Mouse (Mus musculus) kidney, postnatal 25 days (tissue): ENCODE measurements at regions not wholly inside any gene's neighbourhood (a gene's known extent, or its start where the extent isn't known, plus 50 kb on each side); places are given as distances from the start of the nearest gene placed in this dataset.
"Not testable (repeated sequence)": the region's sequence is repeated elsewhere in the genome, so short reads cannot be mapped to it uniquely, and the experiment has no call there.

Experiments
- DNase-seq, 2 experiments: peaks; one replicate each; pipeline ENCODE4 v3.0.0; 2021; ENCODE audit warnings: mixed read lengths in 2 of 2

DNA sequence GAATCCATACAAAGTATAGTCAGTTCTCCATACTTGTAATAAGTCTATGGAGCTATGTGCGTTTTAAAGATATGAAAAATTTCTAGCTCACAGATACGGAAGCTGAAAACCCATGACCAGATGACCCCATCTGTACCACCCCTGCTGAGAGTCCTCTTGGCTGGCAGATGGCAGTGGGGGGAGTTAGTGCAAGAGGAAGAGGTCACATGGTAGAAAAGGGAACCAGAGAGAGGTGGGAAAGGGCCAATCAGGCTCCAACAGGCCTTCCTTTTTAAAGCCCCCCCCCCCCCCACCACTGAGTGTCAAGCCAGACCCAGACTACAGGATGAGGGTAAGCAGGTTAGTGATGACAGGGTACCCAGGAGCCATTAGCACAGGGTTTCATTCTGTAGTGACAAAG is 86.4 kb upstream of the Klf13 start:
- DNase-seq, result no peak

DNA sequence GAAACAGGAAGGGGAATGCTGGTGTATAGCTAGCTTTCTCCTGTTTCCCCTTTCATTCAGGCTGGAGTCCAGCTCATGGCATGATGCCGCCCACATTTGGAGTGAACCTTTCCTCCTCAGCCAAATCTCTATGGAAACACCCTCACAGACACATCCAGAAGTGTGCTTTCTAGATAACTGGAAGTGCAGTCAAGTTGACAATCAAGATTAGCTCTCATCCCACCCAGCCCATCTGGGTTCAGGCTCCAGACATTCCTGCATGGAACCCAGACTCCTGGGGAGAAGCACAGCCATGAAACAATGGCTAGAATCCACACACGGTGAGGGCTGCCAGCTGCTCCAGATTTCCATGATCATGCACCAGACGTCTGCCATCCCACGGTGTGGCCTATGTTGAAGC is 85.5 kb upstream of the Klf13 start:
- DNase-seq, result no peak

DNA sequence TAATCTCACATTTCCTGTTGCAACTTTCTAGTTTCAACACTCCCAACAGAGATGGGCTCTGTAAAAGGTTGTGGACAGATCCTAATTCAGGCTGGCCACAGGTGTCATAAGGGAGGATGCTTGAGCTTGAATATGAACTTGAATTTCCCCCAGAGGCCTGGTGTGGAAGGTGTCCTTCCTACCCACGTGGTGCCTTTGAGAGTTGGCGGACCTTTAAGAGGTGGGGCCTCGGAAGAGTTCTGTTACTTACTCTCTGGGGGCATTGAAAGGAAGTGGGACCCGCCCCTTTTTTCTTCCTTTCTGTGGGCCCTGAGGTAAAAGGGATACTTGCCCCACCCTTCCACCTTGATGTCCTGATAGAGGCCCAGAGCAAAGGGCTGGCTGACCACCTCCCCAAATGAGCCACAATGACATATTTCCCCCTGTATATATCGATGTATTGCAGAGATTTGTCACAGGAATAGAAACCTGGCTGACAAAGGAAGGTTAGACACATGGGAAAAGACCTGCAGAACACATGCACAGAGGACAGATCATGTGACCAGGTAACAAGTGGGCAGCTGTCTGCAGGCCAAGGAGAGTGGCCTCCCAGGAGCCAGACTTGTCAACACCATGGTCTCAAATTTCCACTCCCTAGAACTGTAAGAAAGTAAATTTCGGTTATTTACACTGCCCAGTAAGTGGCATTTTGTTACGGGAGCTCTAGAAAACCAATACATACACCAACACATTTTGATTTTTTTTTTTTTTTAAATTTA is 84.2 kb upstream of the Klf13 start:
- no peak for DNase-seq

DNA sequence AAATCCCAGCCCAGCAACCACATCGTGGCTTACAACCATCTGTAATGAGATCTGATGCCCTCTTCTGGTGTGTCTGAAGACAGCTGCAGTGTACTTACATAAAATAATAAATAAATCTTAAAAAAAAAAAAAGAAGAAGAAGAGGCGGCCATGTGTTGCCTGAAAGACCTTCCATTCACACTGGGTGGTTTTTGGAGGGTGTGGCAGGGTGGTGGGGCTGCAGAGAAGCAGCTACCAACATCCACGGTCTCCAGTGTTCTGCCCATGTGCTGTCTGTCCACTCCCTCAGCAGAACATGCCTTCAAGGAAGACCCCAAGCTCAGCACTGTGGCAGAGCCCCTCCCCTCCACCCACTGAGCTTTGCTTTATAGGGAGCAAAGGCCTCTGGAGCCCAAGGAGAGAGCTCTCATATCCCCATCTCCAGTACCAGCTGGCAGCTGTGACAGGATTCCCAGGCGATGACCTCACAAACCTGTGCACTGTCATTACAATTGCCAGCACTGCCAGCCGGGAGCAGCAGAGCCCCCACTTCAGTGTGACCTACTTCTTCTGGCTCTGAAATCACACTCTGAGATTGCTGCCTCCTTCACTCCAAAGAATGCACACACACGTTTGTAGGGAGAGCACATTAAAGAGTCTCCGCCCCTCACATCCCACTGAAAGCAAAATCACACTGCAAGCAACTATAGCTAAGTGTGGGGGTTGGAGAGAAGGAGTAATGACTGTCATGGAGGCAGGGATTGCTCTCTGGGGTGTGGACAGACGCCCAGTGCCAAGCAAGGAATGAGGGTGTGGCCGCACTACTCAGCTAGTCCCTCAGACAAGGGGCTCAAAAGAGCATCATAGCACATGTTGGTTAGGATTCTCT is 82.8 kb upstream of the Klf13 start:
- peak in 1 of 2 experiments; percentile 40 for DNase-seq

DNA sequence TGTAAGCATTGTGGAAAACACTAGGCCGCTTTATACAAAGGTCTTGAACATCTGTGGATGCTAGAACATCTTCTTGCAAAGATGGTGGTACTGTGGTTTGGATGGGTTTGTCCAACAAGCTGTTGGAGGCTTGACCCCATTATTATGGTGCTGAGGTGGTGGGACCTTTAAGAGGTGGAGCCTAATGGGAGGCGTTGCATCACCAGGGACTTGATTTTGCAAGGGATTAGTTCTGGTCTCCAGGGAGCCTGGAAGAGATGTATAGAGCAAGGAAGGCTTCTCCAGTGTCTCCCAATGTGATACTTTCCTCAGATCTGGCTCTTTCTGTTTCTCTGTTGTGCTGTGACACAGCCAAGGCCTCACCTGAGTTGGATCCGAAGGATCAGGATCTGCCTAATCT is 79.4 kb upstream of the Klf13 start:
- DNase-seq, result no peak

DNA sequence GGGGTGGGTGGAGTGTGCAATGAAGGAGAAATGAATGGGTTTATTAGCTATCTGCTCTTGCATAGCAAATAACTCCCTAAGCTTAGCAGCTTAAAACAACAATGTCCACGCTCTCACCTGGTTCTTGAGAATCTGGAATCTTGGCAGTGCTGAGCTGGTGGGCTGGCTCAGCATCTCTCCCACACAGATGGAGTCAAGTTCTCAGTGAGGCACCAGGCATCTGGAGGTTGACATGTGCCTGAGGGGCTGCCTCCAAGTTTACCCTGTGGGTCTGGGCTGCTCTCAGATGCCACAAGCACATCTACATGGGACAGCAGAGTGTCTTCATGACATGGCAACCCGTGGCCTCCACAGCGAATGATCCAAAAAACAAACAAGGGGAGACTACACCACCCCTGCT is 78.2 kb upstream of the Klf13 start:
- no peak for DNase-seq

DNA sequence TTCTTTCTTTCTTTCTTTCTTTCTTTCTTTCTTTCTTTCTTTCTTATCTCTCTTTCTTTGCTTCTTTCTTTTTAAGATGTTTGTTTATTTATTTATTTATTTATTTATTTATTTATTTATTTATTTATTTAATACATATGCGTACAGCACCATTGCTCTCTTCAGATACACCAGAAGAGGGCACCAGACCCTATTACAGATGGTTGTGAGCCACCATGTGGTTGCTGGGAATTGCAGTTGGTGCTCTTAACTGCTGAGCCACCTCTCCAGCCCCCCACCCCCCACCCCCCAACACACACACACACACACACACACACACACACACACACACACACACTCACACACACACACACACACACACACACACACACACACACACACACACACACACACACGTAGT is 76.4 kb upstream of the Klf13 start:
- DNase-seq, result not testable (repeated sequence)

DNA sequence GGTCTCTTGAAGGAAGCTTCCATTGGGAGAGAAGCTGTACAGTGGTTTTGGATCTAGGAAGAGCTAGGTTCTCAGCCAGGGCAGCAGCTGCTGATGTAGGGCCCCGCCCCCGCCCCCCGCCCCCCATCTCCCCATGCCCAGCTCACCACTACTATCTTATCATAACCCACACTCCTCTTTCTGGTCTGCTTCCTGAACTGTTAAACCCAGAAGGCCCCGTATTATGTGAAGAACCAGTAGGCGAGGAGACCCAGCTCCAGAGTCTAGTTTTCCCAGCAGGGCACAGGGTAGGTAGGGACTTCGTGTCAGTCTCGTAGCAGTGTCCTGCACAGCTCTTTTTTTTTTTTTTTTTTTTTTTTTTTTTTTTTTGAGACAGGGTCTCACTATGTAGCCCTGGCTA is 75.5 kb upstream of the Klf13 start:
- DNase-seq, result no peak

DNA sequence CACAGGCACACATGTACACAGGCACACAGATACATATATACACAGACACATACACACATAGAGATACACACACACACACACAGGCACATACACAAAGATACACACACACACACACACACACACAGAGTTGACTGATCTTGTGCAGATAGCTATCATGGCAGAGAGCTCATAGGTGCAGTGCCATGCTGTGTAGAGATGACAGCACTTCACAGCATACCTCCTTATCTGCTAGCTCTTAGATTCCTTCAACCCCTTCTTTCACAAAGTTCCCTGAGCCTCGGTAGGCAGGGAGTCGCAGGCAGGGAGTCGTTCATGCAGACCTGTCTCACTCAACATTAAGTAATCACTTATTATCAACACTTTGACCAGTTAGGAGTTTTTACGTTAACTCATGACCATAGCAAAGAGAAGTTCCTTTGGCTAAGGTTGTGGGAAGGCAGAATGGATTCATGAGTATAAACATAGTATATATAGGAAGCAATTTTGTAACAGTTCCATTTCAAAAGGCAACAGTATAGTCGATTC is 74.4 kb upstream of the Klf13 start:
- no peak for DNase-seq

DNA sequence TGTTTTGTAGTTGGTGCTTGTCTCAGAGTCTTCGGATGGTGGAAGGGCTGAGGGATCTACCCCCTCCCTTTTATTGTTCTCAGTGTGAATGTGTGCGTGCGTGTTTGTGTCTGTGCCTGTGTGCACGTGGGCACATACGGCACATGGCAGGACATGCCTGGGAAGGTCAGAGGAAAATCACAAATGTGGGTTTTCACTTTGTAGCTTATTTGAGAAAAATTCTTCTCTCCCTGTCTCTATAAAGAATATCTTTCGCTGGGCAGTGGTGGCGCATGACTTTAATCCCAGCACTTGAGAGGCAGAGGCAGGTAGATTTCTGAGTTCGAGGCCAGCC is 73.5 kb upstream of the Klf13 start:
- no peak for DNase-seq

DNA sequence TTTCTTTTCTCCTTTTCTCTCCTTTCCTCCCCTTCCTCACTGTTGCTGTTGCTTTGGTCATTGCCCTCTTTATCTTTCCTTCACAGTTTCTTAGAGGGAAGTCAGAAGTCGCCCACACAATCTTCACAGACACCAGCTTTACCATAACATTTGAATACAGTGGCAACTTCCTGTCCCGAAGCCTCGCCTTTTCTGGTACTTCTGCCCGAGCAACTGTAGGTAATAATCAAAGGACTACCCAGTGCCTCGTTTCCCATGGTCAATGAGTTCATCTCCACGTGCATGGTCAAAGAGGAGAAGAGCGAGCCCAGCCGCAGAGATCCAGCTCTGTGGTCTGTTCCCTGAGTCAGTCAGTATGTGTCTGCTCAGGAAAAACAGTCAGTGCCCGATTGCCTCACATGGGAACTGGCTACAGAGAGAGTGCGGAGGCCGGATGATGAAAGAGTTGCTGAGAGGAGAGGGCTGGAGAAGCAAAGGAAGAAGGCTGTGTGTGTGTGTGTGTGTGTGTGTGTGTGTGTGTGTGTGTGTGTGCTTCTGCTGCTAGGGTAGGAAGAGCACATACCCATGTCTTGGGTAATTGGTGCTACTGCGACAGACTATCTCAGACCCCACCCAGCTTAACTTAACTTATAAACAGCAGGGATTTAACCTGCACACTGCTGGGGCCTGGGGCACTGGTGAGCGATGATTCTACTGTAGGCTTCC is 73.0 kb upstream of the Klf13 start:
- no peak for DNase-seq

DNA sequence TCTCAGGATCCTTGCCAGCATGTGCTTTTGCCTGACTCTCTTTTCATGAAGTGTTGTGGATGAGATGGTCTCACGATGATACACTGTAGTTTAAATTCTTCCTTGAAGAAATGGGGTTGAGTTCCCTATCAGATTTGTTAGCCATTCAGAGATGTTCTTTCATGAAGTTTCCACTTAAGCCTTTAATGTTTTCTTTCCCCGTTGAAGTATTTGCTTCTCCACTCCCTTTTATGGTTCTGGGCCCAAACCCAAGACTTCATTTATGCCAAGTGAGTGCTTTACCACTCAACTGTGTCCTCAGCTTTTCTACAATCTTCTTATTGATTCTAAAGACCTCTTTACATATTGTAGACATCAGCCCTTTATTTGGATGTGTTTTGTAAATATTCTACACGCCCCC is 71.9 kb upstream of the Klf13 start:
- no peak for DNase-seq

DNA sequence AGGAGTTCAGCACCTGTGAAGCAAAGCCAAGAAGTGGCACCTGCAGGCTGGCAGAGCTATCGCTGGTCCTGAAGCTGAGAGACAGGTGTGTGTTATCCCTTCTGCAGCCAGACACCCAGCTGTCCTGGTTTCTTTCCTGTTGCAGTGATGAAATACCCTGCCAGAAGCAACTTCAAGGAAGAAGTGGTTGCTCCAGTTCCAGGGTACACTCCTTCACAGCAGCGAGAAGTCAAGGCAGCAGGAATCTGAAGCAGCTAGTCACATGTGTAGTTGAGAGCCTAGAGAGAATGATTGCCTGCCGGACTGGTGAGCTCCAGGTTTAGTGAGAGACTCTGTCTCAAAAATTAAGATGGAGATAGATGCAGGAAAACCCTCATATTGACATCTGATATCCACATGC is 69.1 kb upstream of the Klf13 start:
- DNase-seq, result no peak

DNA sequence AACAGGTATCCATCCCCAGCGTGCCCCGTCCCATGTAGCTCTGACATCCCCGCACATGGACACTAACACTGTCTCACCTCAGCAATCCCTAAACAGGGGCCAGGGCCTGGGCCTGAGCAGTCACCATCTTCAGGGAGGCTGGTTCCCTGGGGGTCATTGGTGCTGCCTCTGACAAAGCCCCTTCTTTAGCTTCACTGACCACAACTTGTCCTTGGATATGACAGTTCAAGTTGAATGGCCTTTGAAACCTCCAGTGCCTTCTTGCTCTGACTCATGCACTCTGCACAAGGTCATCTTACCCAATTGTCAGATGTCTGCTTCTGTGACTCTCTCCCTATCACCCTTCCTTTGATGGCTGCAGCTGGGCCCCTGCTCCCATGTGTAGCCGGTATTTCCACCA is 68.2 kb upstream of the Klf13 start:
- DNase-seq, result no peak

DNA sequence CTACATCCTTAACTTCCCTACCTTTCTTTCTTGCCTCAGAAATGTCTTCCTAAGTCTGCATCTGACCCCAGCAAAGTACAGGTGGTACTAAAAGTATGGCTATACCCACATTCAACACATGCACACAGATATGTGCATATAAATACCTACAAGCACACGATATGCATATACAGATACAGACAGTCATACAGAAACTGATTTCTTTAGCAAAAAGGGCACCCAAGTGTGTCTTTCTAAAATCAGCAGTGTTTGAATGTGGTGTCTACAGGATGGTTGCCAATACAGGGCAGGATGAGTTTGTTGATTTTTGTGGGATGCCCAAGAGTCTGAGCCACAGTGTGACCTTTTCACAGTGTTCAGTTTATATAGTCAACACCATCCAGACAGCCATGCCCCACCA is 67.0 kb upstream of the Klf13 start:
- no peak for DNase-seq

DNA sequence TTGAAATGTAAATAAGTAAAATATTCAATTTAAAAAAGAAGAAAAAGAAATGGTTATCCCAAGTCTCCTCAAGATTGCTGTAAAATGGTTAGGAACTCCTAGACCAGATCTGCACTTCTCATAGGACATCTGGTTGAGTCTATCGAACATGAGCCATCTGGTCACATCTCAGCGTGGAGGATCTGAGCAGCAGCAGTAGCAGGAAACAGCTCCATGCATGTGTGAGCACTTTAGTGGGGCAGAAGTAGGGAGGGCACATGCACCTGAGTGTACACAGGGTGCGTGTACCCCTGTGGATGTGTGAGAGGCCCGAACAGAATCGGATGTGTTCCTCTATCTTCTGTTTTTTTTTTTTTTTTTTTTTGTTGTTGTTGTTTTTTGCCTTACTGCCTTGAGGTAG is 65.2 kb upstream of the Klf13 start:
- no peak for DNase-seq

DNA sequence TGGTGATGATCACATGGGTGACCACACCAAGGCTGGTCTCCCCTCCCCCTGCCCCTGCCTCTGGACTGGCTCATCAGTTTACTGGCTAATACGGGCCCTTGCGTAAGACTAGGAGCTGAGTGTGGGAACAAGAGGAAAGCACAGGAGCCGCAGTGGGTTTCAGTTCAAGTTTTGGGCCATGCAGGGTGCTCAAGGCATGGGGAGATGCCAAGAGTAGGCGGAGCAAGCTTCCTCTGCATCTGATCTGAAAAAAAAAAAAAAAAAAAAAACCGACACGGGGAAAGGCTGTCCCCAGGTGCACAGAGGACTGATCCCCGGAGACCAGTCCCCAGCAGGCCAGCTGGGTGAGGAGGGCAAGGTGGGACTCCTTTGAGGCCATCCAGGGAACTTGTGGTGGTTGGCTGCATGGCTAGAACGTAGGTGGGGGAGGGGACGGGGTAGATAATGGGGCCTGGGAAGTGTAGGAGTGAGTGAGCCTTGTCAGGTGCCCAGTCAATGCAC is 62.9 kb upstream of the Klf13 start:
- peak in 1 of 2 experiments; percentile 39 for DNase-seq

DNA sequence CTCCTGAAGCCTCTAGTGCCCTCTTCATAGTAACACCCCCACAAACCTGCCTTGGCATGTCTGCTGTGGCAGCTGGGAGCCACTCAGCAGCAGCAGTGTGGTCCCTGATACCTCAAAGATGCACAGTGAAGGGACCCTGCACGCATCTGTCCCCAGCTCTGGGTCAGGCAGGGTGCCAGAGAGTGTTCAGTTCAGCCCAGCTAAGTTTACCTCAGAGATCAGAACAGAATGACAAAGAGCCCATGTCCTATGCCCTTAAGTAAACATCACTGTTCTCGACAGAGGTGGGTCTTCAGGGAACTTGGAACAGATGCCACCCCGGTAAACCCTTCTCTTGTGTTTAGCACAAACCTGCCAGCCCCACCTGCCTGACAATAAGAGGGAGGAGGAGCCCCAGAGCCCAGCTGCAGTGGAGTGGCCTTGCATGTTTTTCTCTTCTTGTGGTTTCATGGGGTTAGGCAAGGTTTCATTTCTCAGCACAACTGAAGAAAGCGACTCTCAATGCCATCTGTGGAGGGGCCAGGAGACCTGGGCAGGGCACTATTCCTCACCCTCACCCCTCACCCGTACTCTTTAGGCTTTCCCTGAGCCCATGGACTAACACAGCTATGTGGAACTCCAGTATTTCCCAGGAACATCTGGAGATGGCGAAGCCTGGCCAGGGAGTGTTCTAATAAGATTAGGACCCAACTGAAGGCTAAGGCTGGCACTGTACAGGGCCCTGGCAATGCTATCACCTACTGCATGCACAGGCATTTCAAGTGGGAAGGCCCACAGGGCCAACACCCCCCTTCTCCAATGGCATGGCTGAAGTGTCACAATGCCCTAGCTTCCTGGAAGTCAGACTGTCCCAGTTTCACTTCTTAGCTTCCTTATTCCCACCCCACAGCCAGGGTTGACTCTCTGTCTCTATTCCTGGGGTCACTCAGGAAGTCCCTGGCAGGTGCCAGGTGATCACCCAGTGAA is 60.6 kb upstream of the Klf13 start:
- no peak for DNase-seq

DNA sequence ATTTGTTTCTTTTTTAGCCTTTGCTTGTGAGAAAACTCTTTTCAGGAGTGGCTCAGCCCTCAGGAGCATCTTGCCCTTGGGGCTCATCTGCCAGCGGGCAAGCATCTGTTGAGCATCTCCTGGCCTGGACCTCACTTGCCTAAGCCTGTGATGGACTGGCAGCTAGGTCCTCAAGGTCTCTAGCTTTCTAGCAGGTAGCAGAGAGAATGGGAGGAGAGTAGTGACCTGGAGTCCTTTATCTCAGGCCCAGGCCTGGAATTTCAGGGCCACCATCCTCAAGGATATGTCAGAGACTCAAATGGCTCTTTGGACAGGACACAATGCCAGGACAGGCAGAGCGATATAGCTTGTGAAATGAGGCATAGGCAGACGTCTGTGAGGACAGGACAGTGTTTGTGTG is 59.3 kb upstream of the Klf13 start:
- no peak for DNase-seq

DNA sequence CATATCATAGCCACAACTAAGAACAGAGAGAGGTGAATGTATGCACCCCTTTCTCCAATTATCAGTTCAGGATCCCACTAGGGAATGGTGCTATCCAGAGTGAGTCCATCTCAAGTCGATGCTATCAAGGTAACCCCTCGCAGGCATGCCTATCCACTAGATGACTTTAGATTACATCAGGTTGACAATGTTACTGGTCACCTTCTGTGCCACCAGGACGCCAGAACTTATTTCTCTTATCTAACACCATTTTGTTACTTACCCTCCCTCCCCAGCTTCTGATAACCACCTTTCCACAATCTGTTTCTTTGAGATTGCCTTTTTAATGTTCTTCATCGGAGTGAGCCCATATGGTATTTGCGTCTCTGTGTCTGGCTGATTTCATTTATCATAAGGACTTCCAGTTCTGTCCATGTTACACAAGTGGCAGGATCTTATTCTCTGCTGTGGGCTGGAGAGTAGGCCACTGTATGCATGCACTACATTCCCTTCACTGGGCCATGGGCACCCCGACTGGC is 57.9 kb upstream of the Klf13 start:
- DNase-seq, result peak in 1 of 2 experiments; percentile 7

DNA sequence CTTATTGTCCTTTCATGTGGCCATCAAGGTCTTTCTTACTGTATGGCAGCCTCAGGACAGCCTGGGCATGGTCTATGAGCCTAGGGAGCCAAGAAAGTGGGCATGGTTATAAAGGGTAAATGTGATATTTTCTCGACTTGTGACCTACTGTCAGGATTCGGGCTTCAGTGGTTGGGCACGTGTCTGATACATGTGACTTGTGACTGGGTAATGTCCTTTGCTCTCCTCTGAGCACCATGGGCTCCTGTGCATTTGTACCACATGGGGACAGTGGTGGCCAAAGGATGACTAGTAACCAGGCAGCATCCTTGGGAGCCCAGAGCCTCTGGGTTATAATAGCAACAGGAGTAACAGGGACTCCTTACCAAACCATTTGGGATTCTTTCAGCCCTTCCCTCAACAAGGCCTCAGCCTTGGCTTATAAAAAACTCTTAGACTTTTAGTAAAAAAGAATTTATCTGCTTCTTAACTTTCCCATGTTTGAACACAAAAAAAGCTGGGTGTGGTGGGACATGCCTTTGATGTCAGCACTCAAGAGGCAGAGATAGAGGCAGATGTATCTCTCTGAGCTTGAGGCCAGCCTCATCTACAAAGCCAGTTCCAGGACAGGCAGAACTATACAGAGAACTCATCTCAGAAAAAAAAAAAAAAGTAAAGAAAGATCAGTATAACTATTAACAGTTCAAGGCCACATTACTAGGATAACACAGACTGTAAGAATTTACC is 56.7 kb upstream of the Klf13 start:
- peak; percentile 9 to 29 for DNase-seq
